Mouse (Mus musculus): Measurements from ENCODE around the gene Gm136. TPM values are rescaled to one million over a fixed set of nuclear protein-coding genes. Genes with fewer than 3 reads are reported as not detected.

Gene Gm136
- polyA plus RNA-seq, 1 experiment from 2014 or later = not detected

DNA sequence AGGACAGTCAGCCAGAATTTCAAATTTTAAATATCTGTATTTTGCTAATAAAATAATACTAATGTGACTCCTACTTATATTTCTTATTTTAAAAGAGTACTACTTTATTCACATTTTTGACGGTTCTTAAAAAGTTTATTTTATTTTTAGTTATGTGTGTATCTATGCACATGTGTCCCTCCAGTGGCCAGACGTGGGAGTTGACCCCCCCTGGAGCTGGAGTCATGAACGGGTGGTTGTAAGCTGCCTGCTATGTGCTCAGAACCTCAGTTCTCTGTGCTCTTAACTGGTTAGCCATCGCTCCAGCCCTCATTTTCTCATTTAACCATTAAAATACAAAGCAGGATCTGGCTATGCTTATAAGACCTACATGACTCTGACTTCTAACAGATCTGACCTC, 53.0 kb downstream of the Gm136 start:
- ATAC-seq (ENCODE audit: insufficient number of reproducible peaks, insufficient read depth, low FRiP score, low TSS enrichment, low read depth) = no peak
- Histone ChIP-seq H3K9ac (no peak overlapping the region), H3K9me3 (no peaks in the 10 kb centered on the region), H3K36me3 (no peaks in the 10 kb centered on the region), H3K27me3 (no peaks in the 10 kb centered on the region), H3K4me2 (no peak overlapping the region), H3K4me3 (no peak overlapping the region), H3K4me1 (no peaks in the 10 kb centered on the region), H3K27ac (no peak overlapping the region)
- WGBS = 66% methylated on average over 4 of the region's 4 CpGs

- Histone ChIP-seq H3K4me1 (no peaks in the 10 kb centered on the region), H3K27ac (no peak overlapping the region), H3K9ac (no peak overlapping the region), H3K27me3 (no peaks in the 10 kb centered on the region), H3K36me3 (no peaks in the 10 kb centered on the region), H3K9me3 (no peaks in the 10 kb centered on the region), H3K4me3 (no peak overlapping the region), H3K4me2 (no peak overlapping the region)
- no peak for ATAC-seq (ENCODE audit: insufficient number of reproducible peaks, insufficient read depth, low FRiP score, low TSS enrichment, low read depth)
- 95% methylated on average over 11 of the region's 11 CpGs for WGBS
Observed at GRCm38 (mm10) chr4:34702231-34702630, 53.8 kb downstream of the Gm136 start.

GRCm38 (mm10) chr4:34701528-34701927, 54.5 kb downstream of the Gm136 start:
- no peak overlapping the region for H3K4me3 ChIP-seq
- no peak overlapping the region for H3K9ac ChIP-seq
- no peaks in the 10 kb centered on the region for H3K9me3 ChIP-seq
- H3K4me2 ChIP-seq = no peak overlapping the region
- H3K27me3 ChIP-seq = no peaks in the 10 kb centered on the region
- WGBS = 39% methylated on average over 5 of the region's 5 CpGs
- H3K27ac ChIP-seq = no peak overlapping the region
- no peak for ATAC-seq (ENCODE audit: insufficient number of reproducible peaks, insufficient read depth, low FRiP score, low TSS enrichment, low read depth)
- H3K36me3 ChIP-seq = no peaks in the 10 kb centered on the region
- H3K4me1 ChIP-seq = no peaks in the 10 kb centered on the region

Other genes starting within 250 kb of the Gm136 start
- gene Akirin2, start 205.3 kb downstream of the Gm136 start, polyA plus RNA-seq (2015; fragmentation: Nextera tagmentation; extraction: Ambion mirVana) = 59.0 and 65.1 TPM in 2 replicates
- gene Orc3, start 141.3 kb downstream of the Gm136 start, polyA plus RNA-seq (2015; fragmentation: Nextera tagmentation; extraction: Ambion mirVana) = 91.3 and 102 TPM in 2 replicates
- gene Rars2, start 141.3 kb downstream of the Gm136 start, polyA plus RNA-seq (2015; fragmentation: Nextera tagmentation; extraction: Ambion mirVana) = 68.0 and 72.1 TPM in 2 replicates
- gene Slc35a1, start 68.8 kb downstream of the Gm136 start, polyA plus RNA-seq (2015; fragmentation: Nextera tagmentation; extraction: Ambion mirVana) = 50.4 and 50.9 TPM in 2 replicates
- gene Cfap206, start 26.1 kb downstream of the Gm136 start, polyA plus RNA-seq (2015; fragmentation: Nextera tagmentation; extraction: Ambion mirVana) = 0.27 and 1.3 TPM in 2 replicates
- 54.0 and 55.2 TPM in 2 replicates for gene Smim8, start 22.2 kb upstream of the Gm136 start, polyA plus RNA-seq (2015; fragmentation: Nextera tagmentation; extraction: Ambion mirVana)
- 22.2 and 25.6 TPM in 2 replicates for gene Zfp292, start 126.7 kb upstream of the Gm136 start, polyA plus RNA-seq (2015; fragmentation: Nextera tagmentation; extraction: Ambion mirVana)
- 0.53 TPM in 1 of 2 replicates, not detected in the other for gene Cga, start 137.5 kb upstream of the Gm136 start, polyA plus RNA-seq (2015; fragmentation: Nextera tagmentation; extraction: Ambion mirVana)

Data from embryonic facial prominence, embryonic 13.5 days (tissue).